Mouse (Mus musculus) forebrain, postnatal 0 days (tissue): Measurements from ENCODE around the gene Fbxw7. TPM values are rescaled to one million over a fixed set of nuclear protein-coding genes. Genes with fewer than 3 reads are reported as not detected.
A peak's percentile ranks its signal among the peaks of the same experiment; 100 is the strongest.

Experiments used
- ATAC-seq: fragments of 200-750 bp; cut with Nextera tagmentation; 2 replicates; pipeline ENCODE4 v1.8.0; 2017; ENCODE audit warnings: mild to moderate bottlenecking, moderate library complexity
- DNase-seq: peaks from one replicate; pipeline ENCODE4 v3.0.0-alpha.2; 2015
- H3K27ac ChIP-seq: fragments of 300-500 bp; sonication (generic); 2 replicates; pipeline ENCODE4 v1.5.1; 2014; ENCODE audit warnings: low read depth, mild to moderate bottlenecking, antibody characterized with exemption, low read length, moderate library complexity, mixed read lengths
- H3K27me3 ChIP-seq: fragments of 300-500 bp; sonication (generic); 2 replicates; pipeline ENCODE4 v1.6.1; 2014; ENCODE audit warnings: mild to moderate bottlenecking, low read length, mixed read lengths; ENCODE audit not compliant: insufficient read depth
- H3K36me3 ChIP-seq: fragments of 300-500 bp; sonication (generic); 2 replicates; pipeline ENCODE4 v1.6.1; 2014; ENCODE audit warnings: mild to moderate bottlenecking, moderate library complexity; ENCODE audit not compliant: insufficient read depth
- H3K4me1 ChIP-seq: fragments of 300-500 bp; sonication (generic); 2 replicates; pipeline ENCODE4 v1.6.1; 2014; ENCODE audit warnings: antibody characterized with exemption; ENCODE audit not compliant: insufficient read depth
- H3K4me2 ChIP-seq: fragments of 300-500 bp; sonication (generic); 2 replicates; pipeline ENCODE4 v1.6.1; 2014; ENCODE audit warnings: low read depth, mild to moderate bottlenecking, moderate library complexity
- H3K4me3 ChIP-seq: fragments of 300-500 bp; sonication (generic); 2 replicates; pipeline ENCODE4 v1.5.1; 2014; ENCODE audit warnings: low read depth, low read length, mixed read lengths
- H3K9ac ChIP-seq: fragments of 300-500 bp; sonication (generic); 2 replicates; pipeline ENCODE4 v1.6.1; 2014; ENCODE audit warnings: mild to moderate bottlenecking
- H3K9me3 ChIP-seq: fragments of 300-500 bp; sonication (generic); 2 replicates; pipeline ENCODE4 v1.6.1; 2016; ENCODE audit warnings: low read length
- CTCF ChIP-seq: sonication (generic); IDR thresholded peaks from 2 replicates; pipeline ENCODE4 v1.5.1; 2016; ENCODE audit warnings: antibody characterized with exemption, control low read depth, low read depth
- WGBS: fragments of 180-500 bp; shearing (Covaris S2); extraction: QIAGEN DNeasy Blood & Tissue Kit; methylation state at CpG from one replicate; pipeline ENCODE4 v1.1.7; 2014; 5-methylcytosine and 5-hydroxymethylcytosine counted together
- polyA plus RNA-seq: library from polyadenylated mRNA; unstranded; fragments of >200 nt; fragmentation: Nextera tagmentation; extraction: Ambion mirVana; gene quantifications from 2 replicates; pipeline ENCODE4 v1.2.1, GENCODE M21; 2015
- total RNA-seq: library from RNA; depleted of rRNA; stranded (reverse); fragments of >200 nt; gene quantifications from 2 replicates; pipeline ENCODE4 v1.2.3, GENCODE M21; 2014; rRNA removed

Gene Fbxw7
- total RNA-seq (69.5 and 84.1 TPM in 2 replicates), polyA plus RNA-seq (43.6 and 46.3 TPM in 2 replicates)

DNA sequence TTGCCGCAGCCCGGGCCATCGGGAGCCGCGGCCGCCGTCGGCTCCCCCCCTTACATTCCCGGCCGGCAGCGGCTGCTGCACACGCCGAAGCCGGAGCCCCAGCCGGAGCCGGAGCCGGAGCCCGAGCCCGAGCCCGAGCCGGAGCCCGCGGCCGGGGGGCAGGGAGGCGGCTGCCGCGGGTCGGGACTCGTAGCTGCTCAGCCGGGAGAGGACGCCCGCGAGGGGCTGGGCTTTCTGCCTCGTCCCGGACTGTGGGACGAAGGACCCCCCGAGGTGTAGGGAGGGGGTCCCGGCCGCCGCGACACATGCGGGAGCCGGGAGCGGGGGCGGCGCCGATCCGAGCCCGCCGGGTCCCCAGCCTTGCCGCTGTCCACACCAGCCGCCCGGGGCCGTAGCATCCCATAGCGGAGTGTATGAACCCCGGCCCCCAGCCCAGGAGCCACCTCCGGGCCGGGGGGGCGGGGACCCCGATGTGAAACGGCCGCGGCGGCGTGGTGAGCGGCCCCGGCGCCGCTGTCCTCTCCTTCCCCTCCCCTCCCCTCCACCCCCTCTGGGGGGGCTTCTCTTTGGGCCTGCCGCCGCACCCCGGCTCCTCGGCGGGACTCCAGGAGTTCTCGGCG is at the start of gene Fbxw7:
Gene Fbxw7, plus strand, starts transcription at position 507 of the 620 bp plus-strand sequence.
- DNase-seq (no peak), ATAC-seq (peak; percentile 49)
- peak within 1 kb of the TSS; percentile 98 for H3K4me2 ChIP-seq
- H3K9me3 ChIP-seq: no peaks in the 10 kb centered on the region
- TF ChIP-seq CTCF: no peak
- peak within 1 kb of the TSS; percentile 96 for H3K27ac ChIP-seq
- H3K36me3 ChIP-seq: no peaks in the 10 kb centered on the region; the same call in 1 of the 2 replicates
- 3% methylated on average over 67 of the region's 76 CpGs for WGBS
- peaks cover 6% of the 10 kb centered on the region; the same call in 1 of the 2 replicates for H3K4me1 ChIP-seq
- H3K4me3 ChIP-seq: peak within 1 kb of the TSS; percentile 94
- H3K9ac ChIP-seq: peak within 1 kb of the TSS; percentile 82
- H3K27me3 ChIP-seq: no peaks in the 10 kb centered on the region

DNA sequence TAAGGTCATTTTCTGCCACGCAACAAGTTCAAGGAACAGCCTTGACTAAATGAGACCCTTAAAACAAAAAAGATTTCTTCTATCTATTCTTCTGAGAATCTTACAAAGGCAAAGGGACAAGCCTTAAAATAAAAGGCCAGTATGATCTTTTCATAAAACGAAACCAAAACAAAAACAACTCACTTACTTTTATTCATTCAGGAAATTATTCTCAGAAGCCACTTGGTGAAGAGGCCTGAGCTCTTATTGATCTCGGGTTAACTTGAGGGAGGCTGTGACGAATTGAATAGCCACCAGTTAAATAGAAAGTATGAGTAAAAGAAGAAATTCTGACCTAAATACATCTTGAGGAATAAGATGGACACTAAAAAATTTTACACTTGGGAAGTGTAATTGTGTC is 46.1 kb upstream of the Fbxw7 start:
- WGBS: 83% methylated on average over 4 of the region's 4 CpGs
- no peak overlapping the region for H3K4me3 ChIP-seq
- H3K4me1 ChIP-seq: no peaks in the 10 kb centered on the region
- no peaks in the 10 kb centered on the region for H3K27me3 ChIP-seq
- no peak overlapping the region for H3K4me2 ChIP-seq
- H3K27ac ChIP-seq: no peak overlapping the region
- TF ChIP-seq CTCF: no peak
- H3K36me3 ChIP-seq: no peaks in the 10 kb centered on the region
- no peaks in the 10 kb centered on the region for H3K9me3 ChIP-seq
- no peak overlapping the region for H3K9ac ChIP-seq
- DNase-seq (no peak), ATAC-seq (no peak)

DNA sequence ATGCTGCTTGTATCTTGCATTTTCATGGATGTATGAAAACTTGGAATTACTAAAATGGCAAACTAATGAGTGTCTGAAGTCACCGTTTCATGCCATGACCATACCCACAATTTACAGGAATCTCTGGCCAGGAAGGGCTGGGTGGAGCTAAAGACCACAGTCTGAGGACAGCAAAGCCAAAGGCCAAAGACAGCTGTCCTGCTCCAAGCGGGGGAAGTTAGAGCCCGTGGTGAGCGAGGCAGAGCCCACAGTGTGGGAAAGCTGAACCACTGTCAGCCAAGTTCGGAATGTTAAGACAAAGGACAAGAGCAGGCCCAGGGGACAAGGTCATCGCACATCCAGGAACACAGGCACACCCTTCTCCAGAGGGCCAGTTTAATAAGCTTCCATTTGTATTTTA is 45.7 kb upstream of the Fbxw7 start:
- Histone ChIP-seq H3K4me1 (no peaks in the 10 kb centered on the region), H3K9ac (no peak overlapping the region), H3K36me3 (no peaks in the 10 kb centered on the region), H3K4me3 (no peak overlapping the region), H3K27ac (no peak overlapping the region), H3K4me2 (no peak overlapping the region), H3K9me3 (no peaks in the 10 kb centered on the region), H3K27me3 (no peaks in the 10 kb centered on the region)
- DNase-seq: no peak
- no peak for TF ChIP-seq CTCF
- no peak for ATAC-seq
- 79% methylated on average over 6 of the region's 6 CpGs for WGBS

DNA sequence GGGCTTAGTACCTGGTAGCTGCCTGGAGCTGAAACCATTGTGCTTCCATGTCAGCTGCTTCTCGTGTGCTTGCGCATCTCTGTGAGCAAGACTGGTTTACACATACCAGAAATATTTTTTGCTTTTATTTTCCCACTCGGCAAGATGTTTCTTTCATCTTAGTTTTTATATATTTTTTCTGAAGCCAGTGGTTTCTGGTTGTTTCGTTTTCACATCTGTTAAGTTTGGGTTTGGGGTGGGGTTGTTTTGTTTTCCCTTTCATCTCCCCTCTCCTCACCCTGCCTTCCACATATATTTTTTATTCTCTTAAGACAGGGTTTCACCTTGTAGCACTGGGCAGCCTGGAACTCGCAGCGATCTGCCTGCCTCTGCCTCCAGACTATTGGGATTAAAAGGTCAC is 44.5 kb upstream of the Fbxw7 start:
- Histone ChIP-seq H3K9me3 (no peaks in the 10 kb centered on the region), H3K27me3 (no peaks in the 10 kb centered on the region), H3K9ac (no peak overlapping the region), H3K36me3 (no peaks in the 10 kb centered on the region), H3K4me2 (no peak overlapping the region), H3K27ac (no peak overlapping the region), H3K4me3 (no peak overlapping the region), H3K4me1 (no peaks in the 10 kb centered on the region)
- no peak for ATAC-seq
- TF ChIP-seq CTCF: no peak
- no peak for DNase-seq
- WGBS: 94% methylated on average over 6 of the region's 6 CpGs

DNA sequence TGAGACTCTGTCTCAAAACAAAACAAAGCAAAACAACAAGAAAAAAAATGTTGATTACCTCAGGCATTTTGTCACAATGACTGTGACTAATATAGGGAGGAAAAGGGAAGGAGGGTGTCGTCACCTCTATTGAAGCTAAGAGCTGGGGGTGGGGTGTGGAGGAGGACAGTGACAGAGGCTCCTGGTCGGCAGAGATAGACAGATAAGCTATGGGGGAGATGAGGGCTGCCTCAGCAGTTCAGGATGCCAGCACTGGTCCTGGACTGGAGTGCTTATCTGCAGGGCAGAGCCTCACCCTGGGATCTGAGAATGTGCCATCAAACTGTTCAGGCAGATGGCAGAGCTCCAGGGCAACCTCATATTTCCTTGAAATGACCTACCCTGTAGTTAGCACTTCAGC is 43.1 kb upstream of the Fbxw7 start:
- 62% methylated on average over 2 of the region's 2 CpGs for WGBS
- no peak overlapping the region for H3K9ac ChIP-seq
- no peaks in the 10 kb centered on the region for H3K4me1 ChIP-seq
- H3K4me3 ChIP-seq: no peak overlapping the region
- H3K27me3 ChIP-seq: no peaks in the 10 kb centered on the region
- ATAC-seq: no peak
- no peak for DNase-seq
- TF ChIP-seq CTCF: no peak
- H3K9me3 ChIP-seq: no peaks in the 10 kb centered on the region
- no peaks in the 10 kb centered on the region for H3K36me3 ChIP-seq
- no peak overlapping the region for H3K27ac ChIP-seq
- no peak overlapping the region for H3K4me2 ChIP-seq

DNA sequence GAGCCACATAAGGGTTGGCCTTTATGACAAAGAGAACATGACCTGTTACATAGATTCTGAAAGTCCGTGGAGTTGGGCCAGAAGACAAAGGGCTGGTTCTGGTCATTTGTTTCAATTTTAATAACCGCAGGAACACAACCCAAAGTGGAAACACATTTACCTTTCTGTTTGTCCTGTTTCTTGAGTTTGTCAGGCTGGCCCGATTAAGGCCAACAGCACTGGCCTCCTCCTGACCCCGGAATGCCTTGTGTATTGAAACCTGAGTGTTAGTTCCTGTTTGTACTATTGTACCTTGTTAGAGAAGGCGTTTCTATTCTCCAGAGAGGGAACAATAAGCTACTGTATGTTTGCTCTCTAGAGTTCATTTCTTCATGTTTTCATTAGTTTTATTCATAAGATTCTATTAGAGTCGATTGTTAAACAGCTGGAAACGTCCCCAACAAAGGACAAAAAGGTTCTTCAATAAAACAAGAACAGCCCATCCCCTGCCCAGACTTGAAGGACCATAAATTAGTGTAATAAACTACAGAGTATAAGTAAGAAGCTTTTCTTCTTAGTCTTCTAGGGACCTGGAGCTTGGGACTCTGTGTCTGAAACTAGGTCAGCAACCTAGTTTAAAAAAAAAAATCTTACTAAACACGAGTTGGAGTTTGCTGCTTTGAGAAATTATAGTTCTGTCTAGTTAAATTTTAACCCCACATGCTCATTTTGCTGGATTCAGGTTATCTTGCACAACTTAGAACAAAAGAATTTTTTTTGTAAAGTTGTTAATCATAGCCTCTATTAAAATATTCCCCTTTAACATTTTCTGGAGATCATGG is 40.6 kb upstream of the Fbxw7 start:
- WGBS: 48% methylated on average over 8 of the region's 8 CpGs
- TF ChIP-seq CTCF: no peak
- no peak for ATAC-seq
- H3K9me3 ChIP-seq: no peaks in the 10 kb centered on the region
- no peaks in the 10 kb centered on the region for H3K36me3 ChIP-seq
- DNase-seq: no peak
- H3K9ac ChIP-seq: no peak overlapping the region
- H3K27ac ChIP-seq: no peak overlapping the region
- no peaks in the 10 kb centered on the region for H3K4me1 ChIP-seq
- H3K4me2 ChIP-seq: no peak overlapping the region
- no peak overlapping the region for H3K4me3 ChIP-seq
- no peaks in the 10 kb centered on the region for H3K27me3 ChIP-seq

DNA sequence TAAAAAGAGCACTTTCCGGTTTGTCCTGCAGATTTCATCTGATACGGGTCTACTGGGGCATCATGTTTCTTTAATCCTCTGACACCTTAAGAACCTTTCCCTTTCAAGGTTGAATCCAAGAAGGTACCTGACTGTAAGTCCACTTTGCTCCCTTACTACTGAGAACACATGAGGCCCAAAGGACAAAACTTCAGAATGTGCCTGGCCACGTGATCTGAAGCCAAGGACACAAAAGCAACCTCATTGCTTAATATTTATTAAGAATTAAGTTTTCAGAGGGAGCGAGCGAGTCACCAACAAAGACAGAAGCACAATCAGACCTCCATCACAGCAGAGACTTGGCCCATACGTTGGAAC is 40.0 kb upstream of the Fbxw7 start:
- no peak overlapping the region for H3K4me2 ChIP-seq
- H3K9ac ChIP-seq: no peak overlapping the region
- H3K9me3 ChIP-seq: no peaks in the 10 kb centered on the region
- no peaks in the 10 kb centered on the region for H3K27me3 ChIP-seq
- H3K4me3 ChIP-seq: no peak overlapping the region
- ATAC-seq (no peak), DNase-seq (no peak)
- no peak for TF ChIP-seq CTCF
- WGBS: 49% methylated on average over 6 of the region's 6 CpGs
- H3K36me3 ChIP-seq: no peaks in the 10 kb centered on the region
- H3K27ac ChIP-seq: no peak overlapping the region
- no peaks in the 10 kb centered on the region for H3K4me1 ChIP-seq
